Mouse (Mus musculus): ENCODE measurements around the gene Pitpnm2.

Gene Pitpnm2

GRCm38 (mm10) chr5:124175138-124175537 is 74.4 kb downstream of the Pitpnm2 start:
- no peak for DNase-seq

- DNase-seq, result no peak
Measured at GRCm38 (mm10) chr5:124173012-124173985, 76.3 kb downstream of the Pitpnm2 start.

- DNase-seq, result no peak
Measured at GRCm38 (mm10) chr5:124172246-124172645, 77.3 kb downstream of the Pitpnm2 start.

- DNase-seq, result no peak
Measured at GRCm38 (mm10) chr5:124171781-124172180, 77.8 kb downstream of the Pitpnm2 start.

- DNase-seq, result no peak
Measured at GRCm38 (mm10) chr5:124169224-124169621, 80.3 kb downstream of the Pitpnm2 start.

GRCm38 (mm10) chr5:124168428-124169223 is 80.9 kb downstream of the Pitpnm2 start:
- DNase-seq, result no peak

- no peak for DNase-seq
Measured at GRCm38 (mm10) chr5:124167621-124168020, 81.9 kb downstream of the Pitpnm2 start.

GRCm38 (mm10) chr5:124166741-124167140 is 82.8 kb downstream of the Pitpnm2 start:
- no peak for DNase-seq

GRCm38 (mm10) chr5:124165622-124166570 is 83.7 kb downstream of the Pitpnm2 start:
- no peak for DNase-seq

- no peak for DNase-seq
Measured at GRCm38 (mm10) chr5:124163445-124163844, 86.1 kb downstream of the Pitpnm2 start.

GRCm38 (mm10) chr5:124162577-124162976 is 87.0 kb downstream of the Pitpnm2 start:
- DNase-seq, result peak; percentile 85

GRCm38 (mm10) chr5:124161831-124162230 is 87.7 kb downstream of the Pitpnm2 start:
- DNase-seq, result no peak

GRCm38 (mm10) chr5:124159453-124159852 is 90.1 kb downstream of the Pitpnm2 start:
- DNase-seq, result no peak

GRCm38 (mm10) chr5:124158305-124158704 is 91.3 kb downstream of the Pitpnm2 start:
- no peak for DNase-seq

GRCm38 (mm10) chr5:124155943-124156342 is 93.6 kb downstream of the Pitpnm2 start:
- DNase-seq, result no peak

- DNase-seq, result no peak
Measured at GRCm38 (mm10) chr5:124152734-124153133, 96.8 kb downstream of the Pitpnm2 start.

GRCm38 (mm10) chr5:124150895-124151294 is 98.7 kb downstream of the Pitpnm2 start:
- DNase-seq, result no peak

GRCm38 (mm10) chr5:124149028-124149427 is 100.5 kb downstream of the Pitpnm2 start:
- no peak for DNase-seq

- DNase-seq, result no peak
Measured at GRCm38 (mm10) chr5:124138066-124138465, 111.5 kb downstream of the Pitpnm2 start.

GRCm38 (mm10) chr5:124134261-124134660 is 115.3 kb downstream of the Pitpnm2 start:
- DNase-seq, result no peak

GRCm38 (mm10) chr5:124125093-124125492 is 124.5 kb downstream of the Pitpnm2 start:
- no peak for DNase-seq

GRCm38 (mm10) chr5:124122357-124122756 is 127.2 kb downstream of the Pitpnm2 start:
- DNase-seq, result no peak
